Mouse (Mus musculus): Measurements from ENCODE around the gene Ppp1r35.
A peak's percentile ranks its signal among the peaks of the same experiment; 100 is the strongest.

Ppp1r35 gene

GRCm38 (mm10) chr5:137778635-137779034, at the start of gene Ppp1r35:
TSS of gene Ppp1r35 (plus strand) at chr5:137778849.
- Histone ChIP-seq H3K36me3 (ENCODE audit: control insufficient read depth, insufficient read depth, low read length, poor library complexity, severe bottlenecking) (peaks cover 6% of the 10 kb centered on the region; the same call in 1 of the 2 replicates), H3K27me3 (ENCODE audit: control insufficient read depth, insufficient read depth, low read length, poor library complexity, severe bottlenecking) (no peaks in the 10 kb centered on the region)
- DNase-seq (ENCODE audit: low read depth, low spot score), result peak; percentile 95

- no peaks in the 10 kb centered on the region for H3K27me3 ChIP-seq (ENCODE audit: control insufficient read depth, insufficient read depth, low read length, poor library complexity, severe bottlenecking)
- DNase-seq (ENCODE audit: low read depth, low spot score), result no peak
- H3K36me3 ChIP-seq (ENCODE audit: control insufficient read depth, insufficient read depth, low read length, poor library complexity, severe bottlenecking), result no peaks in the 10 kb centered on the region
Observed at GRCm38 (mm10) chr5:137733638-137734288, 44.9 kb upstream of the Ppp1r35 start.

GRCm38 (mm10) chr5:137734289-137735061, 44.2 kb upstream of the Ppp1r35 start:
- DNase-seq (ENCODE audit: low read depth, low spot score), result no peak
- no peaks in the 10 kb centered on the region for H3K27me3 ChIP-seq (ENCODE audit: control insufficient read depth, insufficient read depth, low read length, poor library complexity, severe bottlenecking)
- H3K36me3 ChIP-seq (ENCODE audit: control insufficient read depth, insufficient read depth, low read length, poor library complexity, severe bottlenecking), result no peaks in the 10 kb centered on the region

GRCm38 (mm10) chr5:137737400-137737940, 41.2 kb upstream of the Ppp1r35 start:
- Histone ChIP-seq H3K27me3 (ENCODE audit: control insufficient read depth, insufficient read depth, low read length, poor library complexity, severe bottlenecking) (no peaks in the 10 kb centered on the region), H3K36me3 (ENCODE audit: control insufficient read depth, insufficient read depth, low read length, poor library complexity, severe bottlenecking) (no peaks in the 10 kb centered on the region)
- DNase-seq (ENCODE audit: low read depth, low spot score), result no peak

GRCm38 (mm10) chr5:137738516-137738915, 40.1 kb upstream of the Ppp1r35 start:
- no peaks in the 10 kb centered on the region for H3K36me3 ChIP-seq (ENCODE audit: control insufficient read depth, insufficient read depth, low read length, poor library complexity, severe bottlenecking)
- no peaks in the 10 kb centered on the region for H3K27me3 ChIP-seq (ENCODE audit: control insufficient read depth, insufficient read depth, low read length, poor library complexity, severe bottlenecking)
- no peak for DNase-seq (ENCODE audit: low read depth, low spot score)

- no peaks in the 10 kb centered on the region for H3K27me3 ChIP-seq (ENCODE audit: control insufficient read depth, insufficient read depth, low read length, poor library complexity, severe bottlenecking)
- no peaks in the 10 kb centered on the region for H3K36me3 ChIP-seq (ENCODE audit: control insufficient read depth, insufficient read depth, low read length, poor library complexity, severe bottlenecking)
- DNase-seq (ENCODE audit: low read depth, low spot score), result no peak
Observed at GRCm38 (mm10) chr5:137739471-137739870, 39.2 kb upstream of the Ppp1r35 start.

- DNase-seq (ENCODE audit: low read depth, low spot score), result no peak
- Histone ChIP-seq H3K36me3 (ENCODE audit: control insufficient read depth, insufficient read depth, low read length, poor library complexity, severe bottlenecking) (no peaks in the 10 kb centered on the region), H3K27me3 (ENCODE audit: control insufficient read depth, insufficient read depth, low read length, poor library complexity, severe bottlenecking) (no peaks in the 10 kb centered on the region)
Observed at GRCm38 (mm10) chr5:137740506-137740905, 38.1 kb upstream of the Ppp1r35 start.

GRCm38 (mm10) chr5:137741023-137741931, 37.4 kb upstream of the Ppp1r35 start, which contains the start of gene Nyap1:
TSS of gene Nyap1 (minus strand) at chr5:137741607.
- H3K36me3 ChIP-seq (ENCODE audit: control insufficient read depth, insufficient read depth, low read length, poor library complexity, severe bottlenecking), result no peaks in the 10 kb centered on the region
- H3K27me3 ChIP-seq (ENCODE audit: control insufficient read depth, insufficient read depth, low read length, poor library complexity, severe bottlenecking), result no peaks in the 10 kb centered on the region
- peak; percentile 83 for DNase-seq (ENCODE audit: low read depth, low spot score)

GRCm38 (mm10) chr5:137742048-137742447, 36.6 kb upstream of the Ppp1r35 start:
- Histone ChIP-seq H3K27me3 (ENCODE audit: control insufficient read depth, insufficient read depth, low read length, poor library complexity, severe bottlenecking) (no peaks in the 10 kb centered on the region), H3K36me3 (ENCODE audit: control insufficient read depth, insufficient read depth, low read length, poor library complexity, severe bottlenecking) (no peaks in the 10 kb centered on the region)
- DNase-seq (ENCODE audit: low read depth, low spot score), result no peak

GRCm38 (mm10) chr5:137742836-137743235, 35.8 kb upstream of the Ppp1r35 start:
- H3K27me3 ChIP-seq (ENCODE audit: control insufficient read depth, insufficient read depth, low read length, poor library complexity, severe bottlenecking), result no peaks in the 10 kb centered on the region
- H3K36me3 ChIP-seq (ENCODE audit: control insufficient read depth, insufficient read depth, low read length, poor library complexity, severe bottlenecking), result no peaks in the 10 kb centered on the region
- DNase-seq (ENCODE audit: low read depth, low spot score), result no peak

- no peaks in the 10 kb centered on the region for H3K27me3 ChIP-seq (ENCODE audit: control insufficient read depth, insufficient read depth, low read length, poor library complexity, severe bottlenecking)
- H3K36me3 ChIP-seq (ENCODE audit: control insufficient read depth, insufficient read depth, low read length, poor library complexity, severe bottlenecking), result no peaks in the 10 kb centered on the region
- no peak for DNase-seq (ENCODE audit: low read depth, low spot score)
Observed at GRCm38 (mm10) chr5:137744197-137744596, 34.5 kb upstream of the Ppp1r35 start.

GRCm38 (mm10) chr5:137745214-137746171, 33.2 kb upstream of the Ppp1r35 start, which contains the start of gene Tsc22d4:
TSS of gene Tsc22d4 (plus strand) at chr5:137745730.
- peak; percentile 90 for DNase-seq (ENCODE audit: low read depth, low spot score)
- no peaks in the 10 kb centered on the region for H3K36me3 ChIP-seq (ENCODE audit: control insufficient read depth, insufficient read depth, low read length, poor library complexity, severe bottlenecking)
- no peaks in the 10 kb centered on the region for H3K27me3 ChIP-seq (ENCODE audit: control insufficient read depth, insufficient read depth, low read length, poor library complexity, severe bottlenecking)

GRCm38 (mm10) chr5:137746282-137746850, 32.3 kb upstream of the Ppp1r35 start:
- peak; percentile 59 for DNase-seq (ENCODE audit: low read depth, low spot score)
- no peaks in the 10 kb centered on the region for H3K27me3 ChIP-seq (ENCODE audit: control insufficient read depth, insufficient read depth, low read length, poor library complexity, severe bottlenecking)
- peaks cover 5% of the 10 kb centered on the region; the same call in 1 of the 2 replicates for H3K36me3 ChIP-seq (ENCODE audit: control insufficient read depth, insufficient read depth, low read length, poor library complexity, severe bottlenecking)

All from splenic B cell, adult 2 months (primary cell).